Mouse (Mus musculus): ENCODE measurements around the gene Gm21616.
"Not testable (repeated sequence)": the region's sequence is repeated elsewhere in the genome, so short reads cannot be mapped to it uniquely, and the experiment has no call there.

Gene Gm21616

GRCm38 (mm10) chrX:125435242-125435641 is at the start of gene Gm21616:
Gene Gm21616, plus strand, starts transcription at chrX:125435542.
- not testable (repeated sequence) for ATAC-seq (ENCODE audit: insufficient number of reproducible peaks, low FRiP score, low TSS enrichment)

Data from cerebellum, adult (tissue).